Comparison of ENCODE assay signal across 18 mouse cellular contexts in the genomic region with DNA sequence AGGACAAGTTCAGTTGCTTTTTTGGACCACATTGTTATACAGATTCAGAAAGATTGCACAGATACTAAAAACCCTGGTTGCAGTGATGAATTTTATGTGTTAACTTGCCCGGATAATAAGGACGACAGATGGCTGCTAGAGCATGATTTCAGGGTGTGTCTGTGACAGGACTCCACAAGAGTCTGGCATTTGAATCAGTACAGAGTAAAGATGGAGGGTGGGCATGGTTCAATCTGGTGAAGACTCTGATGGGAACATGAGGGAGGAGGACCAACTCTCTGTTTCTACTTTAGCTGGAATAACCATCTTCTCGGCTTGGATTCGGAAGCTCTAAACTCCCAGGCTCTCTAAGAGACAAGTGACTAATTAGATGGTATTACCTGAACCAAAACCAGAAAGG.
DNase-seq lines count a peak whose midpoint lies in the region; ATAC-seq and TF ChIP-seq lines count a peak whose summit lies in the region.
"Had no signal": no experiment of that assay in that cellular context is flagged by ENCODE, and none has a peak within 500 bp of the region (broad histone marks: within the 10 kb centered on the region; RNA-seq: fewer than 3 reads in every experiment).

No protein-coding gene starts in this region.

- no peak for ATAC-seq in erythroid progenitor cell, adult 5-6 weeks (replicated peaks; ENCODE audit: low FRiP score, poor library complexity, severe bottlenecking)
- ATAC-seq: activated CD4-positive, CD25-positive, alpha-beta regulatory T cell, adult 4 months; CD4-positive, CD25-positive, alpha-beta regulatory T cell, adult 4 months; midbrain, embryonic 16.5 days; Patski had no signal

- no peak for TF ChIP-seq CTCF in brain, embryonic 14.5 days (IDR thresholded peaks at IDR 0.05; ENCODE audit: borderline replicate concordance, extremely low read depth, insufficient read depth, insufficient read length)

- TF ChIP-seq POLR2A in brain, embryonic 14.5 days (IDR thresholded peaks at IDR 0.05; ENCODE audit: borderline replicate concordance, extremely low read depth, insufficient read depth, insufficient read length, poor library complexity, severe bottlenecking) = no peak

- peak; percentile 8 to 40 for DNase-seq in cerebellum, postnatal 14 days
- no peak for DNase-seq in cerebellum, adult 9-11 months
- peak; percentile 63 for DNase-seq in layer of hippocampus, adult 11-12 months (ENCODE audit: low spot score)
- no peak for DNase-seq in layer of hippocampus, postnatal 25 days (ENCODE audit: extremely low spot score in 1 of 2, low spot score in 1 of 2)
- DNase-seq in brain, embryonic 14.5 days (ENCODE audit: low read depth) = peak; percentile 47
- peak; percentile 87 for DNase-seq in layer of hippocampus, adult 9-11 months
- DNase-seq in urinary bladder, adult 2 months (ENCODE audit: low spot score) = no peak
- DNase-seq: adrenal gland, postnatal 10 days; cerebellum, adult 11 months; kidney, adult 11 months; liver, embryonic 13.5 days; lung, embryonic 14.5 days; thymus, postnatal 25 days had no signal

Comparison
In these comparisons a context has a peak if more than half of its experiments do, and no peak if none do; other contexts are left out.
1. DNase-seq: peak in cerebellum, postnatal 14 days (2 of 2), layer of hippocampus, adult 11-12 months (single experiment), brain, embryonic 14.5 days (single experiment) and layer of hippocampus, adult 9-11 months (single experiment); none in cerebellum, adult 9-11 months (single experiment), layer of hippocampus, postnatal 25 days (0 of 2) and urinary bladder, adult 2 months (single experiment).